ENCODE assay signal across 9 mouse cellular contexts in genomic region chr7:142510021-142510777, GRCm38 (mm10). TPM values are rescaled to one million over a fixed set of nuclear protein-coding genes. Genes with fewer than 3 reads are reported as not detected.
DNase-seq lines count a peak whose midpoint lies in the region; ATAC-seq and TF ChIP-seq lines count a peak whose summit lies in the region.
"Had no signal": no experiment of that assay in that cellular context is flagged by ENCODE, and none has a peak within 500 bp of the region (broad histone marks: within the 10 kb centered on the region; RNA-seq: fewer than 3 reads in every experiment).

No protein-coding gene starts in this region.

- H3K27ac ChIP-seq in heart, embryonic 12.5 days (ENCODE audit: poor library complexity, severe bottlenecking) = peak overlapping the region; percentile 49
- peak overlapping the region; percentile 64 for H3K27ac ChIP-seq in midbrain, embryonic 12.5 days (replicated peaks)

- H3K9ac ChIP-seq in heart, embryonic 12.5 days = no peak overlapping the region
- no peak overlapping the region for H3K9ac ChIP-seq in midbrain, embryonic 12.5 days (replicated peaks)

- no peak for TF ChIP-seq CTCF in brain, embryonic 14.5 days (IDR thresholded peaks at IDR 0.05; ENCODE audit: borderline replicate concordance, extremely low read depth, insufficient read depth, insufficient read length)

- no peak overlapping the region for H3K4me2 ChIP-seq in heart, embryonic 12.5 days
- no peak overlapping the region for H3K4me2 ChIP-seq in midbrain, embryonic 12.5 days (replicated peaks)

- no peaks in the 10 kb centered on the region for H3K9me3 ChIP-seq in heart, embryonic 12.5 days (replicated peaks)
- H3K9me3 ChIP-seq in midbrain, embryonic 12.5 days = no peaks in the 10 kb centered on the region

- H3K4me1 ChIP-seq in heart, embryonic 12.5 days (replicated peaks) = peaks cover 46% of the 10 kb centered on the region
- H3K4me1 ChIP-seq in midbrain, embryonic 12.5 days = peaks cover 25% of the 10 kb centered on the region

- no peak for TF ChIP-seq POLR2A in brain, embryonic 14.5 days (IDR thresholded peaks at IDR 0.05; ENCODE audit: borderline replicate concordance, extremely low read depth, insufficient read depth, insufficient read length, poor library complexity, severe bottlenecking)

- no peaks in the 10 kb centered on the region for H3K36me3 ChIP-seq in heart, embryonic 12.5 days
- H3K36me3 ChIP-seq in midbrain, embryonic 12.5 days = no peaks in the 10 kb centered on the region

- H3K27me3 ChIP-seq in heart, embryonic 12.5 days (replicated peaks) = no peaks in the 10 kb centered on the region
- peaks cover 5% of the 10 kb centered on the region; the same call in 1 of the 2 replicates for H3K27me3 ChIP-seq in midbrain, embryonic 12.5 days

- WGBS in heart, embryonic 12.5 days = 23% methylated on average over 12 of the region's 12 CpGs
- WGBS in midbrain, embryonic 12.5 days = 8% methylated on average over 12 of the region's 12 CpGs

- intact Hi-C loops in heart, postnatal 14 days (cut with DNase I) = no loop called here
- intact Hi-C loops in left cerebral cortex, postnatal 14 days (cut with DNase I) = no loop called here

- no peak overlapping the region for H3K4me3 ChIP-seq in heart, embryonic 12.5 days
- no peak overlapping the region for H3K4me3 ChIP-seq in midbrain, embryonic 12.5 days

- DNase-seq in heart, postnatal 14 days = no peak
- DNase-seq in brain, embryonic 14.5 days (ENCODE audit: low read depth) = peak; percentile 81
- DNase-seq in forelimb bud, embryonic 11.5 days (ENCODE audit: low read depth, low spot score) = peak; percentile 76
- DNase-seq in spleen, postnatal 10 days (ENCODE audit: low spot score in 2 of 2) = no peak
- DNase-seq in left cerebral cortex, postnatal 14 days (ENCODE audit: low spot score in 2 of 2) = no peak

- no peak for ATAC-seq in heart, embryonic 12.5 days (ENCODE audit: insufficient number of reproducible peaks, low FRiP score)
- ATAC-seq in midbrain, embryonic 12.5 days (ENCODE audit: low FRiP score, low read depth) = peak; percentile 27; the same call in 1 of the 2 replicates
- ATAC-seq in megakaryocyte-erythroid progenitor cell, adult 5-6 weeks (replicated peaks; ENCODE audit: low FRiP score, low TSS enrichment, poor library complexity, severe bottlenecking) = no peak

RNA-seq across cellular contexts. Expression of gene Tnnt3, which starts 11.6 kb away (rescaled TPM):
- 6.4 and 9.3 TPM in 2 replicates for polyA plus RNA-seq in heart, embryonic 12.5 days (2016; fragmentation: Nextera tagmentation; extraction: Ambion mirVana)
- total RNA-seq in heart, postnatal 14 days (2021) = 1 to 10 TPM; 1.2 to 1.4 TPM
- 0.68 and 1.9 TPM in 2 replicates for polyA plus RNA-seq in brain, embryonic 14.5 days (2012; rRNA removed)
- polyA plus RNA-seq in midbrain, embryonic 12.5 days (2016; fragmentation: Nextera tagmentation; extraction: Ambion mirVana) = 1.0 and 1.1 TPM in 2 replicates
- not detected in 2 replicates for total RNA-seq in megakaryocyte-erythroid progenitor cell, adult 5-6 weeks (2014; fragmentation: Nextera tagmentation)
- not detected in 2 replicates for total RNA-seq in megakaryocyte-erythroid progenitor cell, adult 5-6 weeks (2017)
- total RNA-seq in left cerebral cortex, postnatal 14 days (2021) = not detected
- total RNA-seq: layer of hippocampus, adult 18-20 months had no signal

RNA-seq across cellular contexts. Expression of gene Mrpl23, which starts 22.3 kb away (rescaled TPM):
- polyA plus RNA-seq in heart, embryonic 12.5 days (2016; fragmentation: Nextera tagmentation; extraction: Ambion mirVana) = 12.0 and 15.2 TPM in 2 replicates
- 1 to 10 TPM; 2.7 to 7.4 TPM for total RNA-seq in heart, postnatal 14 days (2021)
- polyA plus RNA-seq in brain, embryonic 14.5 days (2012; rRNA removed) = 80.2 and 111 TPM in 2 replicates
- 10.3 and 15.0 TPM in 2 replicates for polyA plus RNA-seq in midbrain, embryonic 12.5 days (2016; fragmentation: Nextera tagmentation; extraction: Ambion mirVana)
- total RNA-seq in megakaryocyte-erythroid progenitor cell, adult 5-6 weeks (2014; fragmentation: Nextera tagmentation) = 13.0 and 13.8 TPM in 2 replicates
- total RNA-seq in megakaryocyte-erythroid progenitor cell, adult 5-6 weeks (2017) = 46.6 and 82.1 TPM in 2 replicates
- total RNA-seq in left cerebral cortex, postnatal 14 days (2021) = 1 to 10 TPM; 4.1 to 8.0 TPM

RNA-seq across cellular contexts. Expression of gene Lsp1, which starts 49.6 kb away (rescaled TPM):
- 33.4 and 38.4 TPM in 2 replicates for polyA plus RNA-seq in heart, embryonic 12.5 days (2016; fragmentation: Nextera tagmentation; extraction: Ambion mirVana)
- total RNA-seq in heart, postnatal 14 days (2021) = 10 to 100 TPM; 63.5 to 77.2 TPM
- 6.2 and 7.6 TPM in 2 replicates for polyA plus RNA-seq in brain, embryonic 14.5 days (2012; rRNA removed)
- 9.8 and 11.1 TPM in 2 replicates for polyA plus RNA-seq in midbrain, embryonic 12.5 days (2016; fragmentation: Nextera tagmentation; extraction: Ambion mirVana)
- 16.9 and 39.8 TPM in 2 replicates for total RNA-seq in megakaryocyte-erythroid progenitor cell, adult 5-6 weeks (2014; fragmentation: Nextera tagmentation)
- 12.1 and 42.5 TPM in 2 replicates for total RNA-seq in megakaryocyte-erythroid progenitor cell, adult 5-6 weeks (2017)
- total RNA-seq in left cerebral cortex, postnatal 14 days (2021) = 1 to 10 TPM; 6.4 to 7.7 TPM

Comparison
In these comparisons a context has a peak if more than half of its experiments do, and no peak if none do; other contexts are left out.
1. DNase-seq: peak in brain, embryonic 14.5 days (single experiment) and forelimb bud, embryonic 11.5 days (single experiment); none in heart, postnatal 14 days (0 of 2), spleen, postnatal 10 days (0 of 2) and left cerebral cortex, postnatal 14 days (0 of 2).